Mouse (Mus musculus) limb, embryonic 15.5 days (tissue): ENCODE measurements around the gene Mapkapk5. TPM values are rescaled to one million over a fixed set of nuclear protein-coding genes. Genes with fewer than 3 reads are reported as not detected.
"Not testable (repeated sequence)": the region's sequence is repeated elsewhere in the genome, so short reads cannot be mapped to it uniquely, and the experiment has no call there.

Source experiments
- ATAC-seq: fragments of 200-750 bp; cut with Nextera tagmentation; 2 replicates; pipeline ENCODE4 v1.8.0; 2017; ENCODE audit warnings: low read depth, moderate TSS enrichment; ENCODE audit not compliant: insufficient number of reproducible peaks, low FRiP score, low TSS enrichment
- H3K27ac ChIP-seq: fragments of 300-500 bp; sonication (generic); 2 replicates; pipeline ENCODE4 v1.5.1; 2015; ENCODE audit warnings: moderate library complexity, mild to moderate bottlenecking, inconsistent platforms
- H3K27me3 ChIP-seq: fragments of 300-500 bp; sonication (generic); 2 replicates; pipeline ENCODE4 v1.6.1; 2015; ENCODE audit warnings: inconsistent platforms
- H3K36me3 ChIP-seq: fragments of 300-500 bp; sonication (generic); 2 replicates; pipeline ENCODE4 v1.6.1; 2015; ENCODE audit warnings: inconsistent platforms
- H3K4me1 ChIP-seq: fragments of 300-500 bp; sonication (generic); 2 replicates; pipeline ENCODE4 v1.6.1; 2015; ENCODE audit warnings: inconsistent platforms
- H3K4me2 ChIP-seq: fragments of 300-500 bp; sonication (generic); 2 replicates; pipeline ENCODE4 v1.6.1; 2015; ENCODE audit warnings: mild to moderate bottlenecking, inconsistent platforms
- H3K4me3 ChIP-seq: fragments of 300-500 bp; sonication (generic); 2 replicates; pipeline ENCODE4 v1.5.1; 2015; ENCODE audit warnings: mild to moderate bottlenecking, inconsistent platforms
- H3K9ac ChIP-seq: fragments of 300-500 bp; sonication (generic); 2 replicates; pipeline ENCODE4 v1.6.1; 2015; ENCODE audit warnings: inconsistent platforms
- H3K9me3 ChIP-seq: fragments of 300-500 bp; sonication (generic); 2 replicates; pipeline ENCODE4 v1.6.1; 2016; ENCODE audit warnings: inconsistent platforms
- whole genome bisulfite sequencing: fragments of 180-500 bp; shearing (Covaris S2); methylation state at CpG from one replicate; pipeline ENCODE4 v1.1.7; 2015; 5-methylcytosine and 5-hydroxymethylcytosine counted together
- polyA plus RNA-seq: library from polyadenylated mRNA; unstranded; fragments of >200 nt; fragmentation: Nextera tagmentation; extraction: Ambion mirVana; gene quantifications from 2 replicates; pipeline ENCODE4 v1.2.1, GENCODE M21; 2015

Gene Mapkapk5
- polyA plus RNA-seq, 1 experiment from 2014 or later: 47.9 TPM

- H3K4me1 ChIP-seq: no peaks in the 10 kb centered on the region
- no peaks in the 10 kb centered on the region for H3K27me3 ChIP-seq
- no peaks in the 10 kb centered on the region for H3K9me3 ChIP-seq
- H3K9ac ChIP-seq: no peak overlapping the region
- no peak for ATAC-seq
- peaks cover 83% of the 10 kb centered on the region for H3K36me3 ChIP-seq
- H3K27ac ChIP-seq: no peak overlapping the region
- H3K4me2 ChIP-seq: no peak overlapping the region
- H3K4me3 ChIP-seq: no peak overlapping the region
- WGBS: 85% methylated on average over 14 of the region's 14 CpGs
Observed at GRCm38 (mm10) chr5:121525774-121526450, 19.8 kb downstream of the Mapkapk5 start.

GRCm38 (mm10) chr5:121519758-121520157, 25.9 kb downstream of the Mapkapk5 start:
- ATAC-seq, H3K4me3 ChIP-seq, H3K27ac ChIP-seq, H3K9ac ChIP-seq, H3K4me1 ChIP-seq, H3K27me3 ChIP-seq, H3K4me2 ChIP-seq, H3K9me3 ChIP-seq: not testable (repeated sequence)
- 84% methylated on average over 10 of the region's 17 CpGs for WGBS
- H3K36me3 ChIP-seq: peaks cover 48% of the 10 kb centered on the region

GRCm38 (mm10) chr5:121518983-121519382, 26.7 kb downstream of the Mapkapk5 start:
- no peaks in the 10 kb centered on the region for H3K9me3 ChIP-seq

GRCm38 (mm10) chr5:121510009-121510408, 35.7 kb downstream of the Mapkapk5 start:
- Histone ChIP-seq H3K9me3 (no peaks in the 10 kb centered on the region), H3K27me3 (no peaks in the 10 kb centered on the region), H3K4me3 (no peak overlapping the region), H3K27ac (no peak overlapping the region), H3K4me2 (no peak overlapping the region), H3K4me1 (no peaks in the 10 kb centered on the region), H3K9ac (no peak overlapping the region), H3K36me3 (no peaks in the 10 kb centered on the region)
- ATAC-seq: no peak
- 81% methylated on average over 7 of the region's 7 CpGs for WGBS

More at GRCm38 (mm10) chr5:121518983-121519382, 26.7 kb downstream of the Mapkapk5 start:
- Histone ChIP-seq H3K9ac (no peak overlapping the region), H3K4me2 (no peak overlapping the region), H3K27me3 (no peaks in the 10 kb centered on the region), H3K36me3 (peaks cover 40% of the 10 kb centered on the region), H3K4me3 (no peak overlapping the region), H3K27ac (no peak overlapping the region), H3K4me1 (no peaks in the 10 kb centered on the region)
- no peak for ATAC-seq
- 93% methylated on average over 9 of the region's 9 CpGs for WGBS

DNA sequence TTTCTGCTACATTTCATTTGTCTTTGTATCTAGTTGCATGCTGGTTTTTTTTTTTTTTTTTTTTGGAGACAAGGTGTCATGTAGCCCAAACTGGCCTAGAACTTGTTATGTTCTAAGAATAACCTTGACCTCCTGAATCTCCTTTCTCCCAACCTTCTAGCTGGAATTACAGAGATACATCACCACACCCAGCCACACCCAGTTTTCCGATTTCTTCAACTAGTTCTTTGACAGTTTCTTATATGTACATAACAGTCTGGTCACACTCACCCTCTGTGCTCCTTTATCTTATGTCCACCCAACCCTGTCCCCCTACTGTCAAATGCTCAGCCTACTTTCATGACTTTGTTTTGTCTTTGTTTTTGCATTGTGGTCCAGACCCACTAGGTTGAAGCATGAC, 38.9 kb downstream of the Mapkapk5 start:
- no peak for ATAC-seq
- Histone ChIP-seq H3K4me2 (no peak overlapping the region), H3K9ac (no peak overlapping the region), H3K27ac (no peak overlapping the region), H3K36me3 (no peaks in the 10 kb centered on the region), H3K27me3 (no peaks in the 10 kb centered on the region), H3K9me3 (no peaks in the 10 kb centered on the region), H3K4me1 (no peaks in the 10 kb centered on the region), H3K4me3 (no peak overlapping the region)
- WGBS: 90% methylated on average over 1 of the region's 1 CpGs

DNA sequence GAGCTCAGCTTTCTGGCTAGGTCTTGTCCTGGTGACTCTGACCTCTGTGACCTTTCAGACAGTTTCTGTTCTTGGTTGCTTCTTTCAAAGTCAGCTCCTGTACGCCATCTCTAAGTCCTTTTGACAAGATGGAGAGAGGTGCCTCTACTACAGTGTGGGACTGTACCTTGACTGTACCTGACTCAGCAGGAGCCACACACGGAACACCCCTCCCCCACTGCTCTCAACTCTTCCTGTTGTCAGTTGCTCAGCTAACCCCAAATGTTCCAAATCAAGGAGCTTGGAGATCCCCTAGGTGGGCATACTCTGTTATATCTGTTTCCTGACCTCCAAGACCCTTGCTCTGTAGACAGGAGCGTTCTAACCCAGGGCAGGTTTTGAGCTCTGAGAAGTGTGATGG, 42.5 kb downstream of the Mapkapk5 start, which contains the start of gene Adam1b:
TSS of gene Adam1b (minus strand) at position 205 of the 400 bp plus-strand sequence.
- no peak within 1 kb of the TSS for H3K27ac ChIP-seq

GRCm38 (mm10) chr5:121501424-121501996, 44.2 kb downstream of the Mapkapk5 start:
- ATAC-seq, H3K4me2 ChIP-seq, H3K9me3 ChIP-seq, H3K27ac ChIP-seq, H3K36me3 ChIP-seq, H3K27me3 ChIP-seq, H3K4me1 ChIP-seq, H3K4me3 ChIP-seq, H3K9ac ChIP-seq: not testable (repeated sequence)
- WGBS: 71% methylated on average over 11 of the region's 17 CpGs

More for the DNA sequence above, 42.5 kb downstream of the Mapkapk5 start, which contains the start of gene Adam1b:
- ATAC-seq: no peak
- Histone ChIP-seq H3K9ac (no peak within 1 kb of the TSS), H3K4me3 (no peak within 1 kb of the TSS), H3K27me3 (no peaks in the 10 kb centered on the region), H3K4me2 (no peak within 1 kb of the TSS), H3K9me3 (no peaks in the 10 kb centered on the region), H3K4me1 (no peaks in the 10 kb centered on the region), H3K36me3 (no peaks in the 10 kb centered on the region)
- WGBS: 81% methylated on average over 3 of the region's 3 CpGs

DNA sequence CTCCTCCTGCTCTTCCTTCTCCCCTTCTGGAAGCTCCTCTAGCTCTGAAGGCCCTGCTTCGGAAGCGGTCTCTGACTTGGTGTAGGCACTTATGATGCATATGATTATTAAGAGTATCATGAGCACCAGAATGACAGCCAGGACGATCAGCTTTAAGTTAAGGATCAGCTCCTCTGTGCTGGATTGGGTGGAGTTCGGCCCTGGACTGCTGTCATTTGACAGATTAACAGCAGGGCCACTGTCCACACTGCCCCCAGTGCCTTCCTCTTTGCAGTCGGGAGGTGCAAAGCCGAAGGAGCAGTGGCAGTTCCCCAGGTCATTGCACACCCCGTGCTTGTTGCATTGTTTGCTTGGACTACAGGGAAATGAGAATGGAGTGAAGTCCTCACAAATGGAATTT, 45.0 kb downstream of the Mapkapk5 start:
- no peaks in the 10 kb centered on the region for H3K27me3 ChIP-seq
- H3K9ac ChIP-seq: no peak overlapping the region
- no peak overlapping the region for H3K27ac ChIP-seq
- no peaks in the 10 kb centered on the region for H3K36me3 ChIP-seq
- no peak overlapping the region for H3K4me2 ChIP-seq
- no peaks in the 10 kb centered on the region for H3K9me3 ChIP-seq
- 66% methylated on average over 7 of the region's 7 CpGs for WGBS
- no peaks in the 10 kb centered on the region for H3K4me1 ChIP-seq
- no peak for ATAC-seq
- no peak overlapping the region for H3K4me3 ChIP-seq

- 54% methylated on average over 8 of the region's 8 CpGs for WGBS
- peak overlapping the region; percentile 7; the same call in 1 of the 2 replicates for H3K27ac ChIP-seq
- ATAC-seq: no peak
Observed at GRCm38 (mm10) chr5:121493305-121493704, 52.4 kb downstream of the Mapkapk5 start.

DNA sequence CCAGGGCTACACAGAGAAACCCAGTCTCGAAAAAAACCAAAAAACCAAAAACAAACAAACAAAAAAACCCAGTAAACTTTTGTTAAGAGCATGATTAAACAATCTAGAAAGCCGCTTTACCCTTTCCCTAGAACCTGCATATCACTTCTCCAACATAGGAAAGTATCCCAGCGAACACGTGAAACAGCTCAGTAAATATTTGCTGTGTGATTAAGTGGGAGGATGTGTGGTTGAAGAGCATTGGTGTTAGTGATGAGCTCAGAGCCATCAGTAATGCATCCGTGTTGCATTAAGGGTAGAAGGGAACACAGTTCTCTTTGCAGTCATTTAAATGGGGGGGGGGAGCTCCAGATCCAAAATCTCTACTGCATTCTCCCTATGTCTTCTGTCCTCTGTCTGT, 60.9 kb downstream of the Mapkapk5 start:
- H3K27ac ChIP-seq: no peak overlapping the region
- H3K9ac ChIP-seq: no peak overlapping the region
- WGBS: 85% methylated on average over 5 of the region's 5 CpGs
- no peak for ATAC-seq
- no peak overlapping the region for H3K4me3 ChIP-seq
- H3K9me3 ChIP-seq: no peaks in the 10 kb centered on the region
- H3K4me2 ChIP-seq: no peak overlapping the region
- H3K36me3 ChIP-seq: no peaks in the 10 kb centered on the region
- no peaks in the 10 kb centered on the region for H3K27me3 ChIP-seq
- no peaks in the 10 kb centered on the region for H3K4me1 ChIP-seq

More at GRCm38 (mm10) chr5:121493305-121493704, 52.4 kb downstream of the Mapkapk5 start:
- H3K4me1 ChIP-seq: no peaks in the 10 kb centered on the region
- no peak overlapping the region for H3K9ac ChIP-seq
- no peak overlapping the region for H3K4me2 ChIP-seq
- H3K4me3 ChIP-seq: no peak overlapping the region
- H3K9me3 ChIP-seq: no peaks in the 10 kb centered on the region
- no peaks in the 10 kb centered on the region for H3K36me3 ChIP-seq
- H3K27me3 ChIP-seq: no peaks in the 10 kb centered on the region

GRCm38 (mm10) chr5:121477680-121478079, 68.0 kb downstream of the Mapkapk5 start:
- H3K36me3 ChIP-seq: no peaks in the 10 kb centered on the region
- WGBS: 36% methylated on average over 3 of the region's 3 CpGs
- no peaks in the 10 kb centered on the region for H3K9me3 ChIP-seq
- H3K4me1 ChIP-seq: no peaks in the 10 kb centered on the region
- H3K9ac ChIP-seq: no peak overlapping the region
- no peak overlapping the region for H3K4me3 ChIP-seq
- ATAC-seq: no peak
- H3K27me3 ChIP-seq: no peaks in the 10 kb centered on the region
- H3K4me2 ChIP-seq: no peak overlapping the region
- H3K27ac ChIP-seq: no peak overlapping the region

- Histone ChIP-seq H3K9me3 (no peaks in the 10 kb centered on the region), H3K27me3 (no peaks in the 10 kb centered on the region), H3K36me3 (no peaks in the 10 kb centered on the region), H3K27ac (no peak overlapping the region), H3K4me3 (no peak overlapping the region), H3K4me1 (no peaks in the 10 kb centered on the region), H3K4me2 (no peak overlapping the region), H3K9ac (no peak overlapping the region)
- WGBS: 80% methylated on average over 1 of the region's 1 CpGs
- no peak for ATAC-seq
Observed at GRCm38 (mm10) chr5:121476040-121476439, 69.7 kb downstream of the Mapkapk5 start.
